In genomic region chr3:51531473-51532281, GRCm38 (mm10) we compare ENCODE assay signal across 7 mouse cellular contexts. TPM values are rescaled to one million over a fixed set of nuclear protein-coding genes. Genes with fewer than 3 reads are reported as not detected.
DNase-seq lines count a peak whose midpoint lies in the region; ATAC-seq lines count a peak whose summit lies in the region.

No protein-coding gene starts in this region.

- H3K4me1 ChIP-seq in forebrain, embryonic 16.5 days (replicated peaks; ENCODE audit: control insufficient read depth, insufficient read depth, low read length): peaks cover 9% of the 10 kb centered on the region
- peaks cover 19% of the 10 kb centered on the region for H3K4me1 ChIP-seq in stomach, embryonic 15.5 days

- H3K4me2 ChIP-seq in forebrain, embryonic 16.5 days (ENCODE audit: low read length): no peak overlapping the region
- peak overlapping the region; percentile 9; the same call in 1 of the 2 replicates for H3K4me2 ChIP-seq in stomach, embryonic 15.5 days

- peaks cover 33% of the 10 kb centered on the region for H3K36me3 ChIP-seq in forebrain, embryonic 16.5 days (ENCODE audit: control insufficient read depth, insufficient read depth)
- peaks cover 34% of the 10 kb centered on the region for H3K36me3 ChIP-seq in stomach, embryonic 15.5 days

- no peak overlapping the region for H3K4me3 ChIP-seq in forebrain, embryonic 16.5 days (replicated peaks; ENCODE audit: low read length)
- no peak overlapping the region for H3K4me3 ChIP-seq in stomach, embryonic 15.5 days (replicated peaks)

- H3K27me3 ChIP-seq in forebrain, embryonic 16.5 days (replicated peaks; ENCODE audit: control insufficient read depth, insufficient read depth, low read length): no peaks in the 10 kb centered on the region
- H3K27me3 ChIP-seq in stomach, embryonic 15.5 days (replicated peaks): no peaks in the 10 kb centered on the region

- 53% methylated on average over 13 of the region's 13 CpGs for WGBS in forebrain, embryonic 16.5 days
- 39% methylated on average over 13 of the region's 13 CpGs for WGBS in stomach, embryonic 15.5 days

- H3K9me3 ChIP-seq in forebrain, embryonic 16.5 days (ENCODE audit: control insufficient read depth, low read length): no peaks in the 10 kb centered on the region
- no peaks in the 10 kb centered on the region for H3K9me3 ChIP-seq in stomach, embryonic 15.5 days

- H3K27ac ChIP-seq in forebrain, embryonic 16.5 days (ENCODE audit: low read length): peak overlapping the region; percentile 65
- H3K27ac ChIP-seq in stomach, embryonic 15.5 days: peak overlapping the region; percentile 80

- peak; percentile 56 for DNase-seq in NIH3T3 (ENCODE audit: low read depth)
- DNase-seq in adipocyte (ENCODE audit: low spot score): peak; percentile 88
- DNase-seq in kidney, adult 8-10 months: peak; percentile 35 to 40
- DNase-seq in lung, adult 18-20 months: peak; percentile 61 to 66

- peak; percentile 71 for ATAC-seq in forebrain, embryonic 16.5 days
- ATAC-seq in stomach, embryonic 15.5 days (ENCODE audit: insufficient read depth, low FRiP score, low read depth): peak; percentile 86
- ATAC-seq in megakaryocyte-erythroid progenitor cell, adult 5-6 weeks (replicated peaks; ENCODE audit: low FRiP score, low TSS enrichment, poor library complexity, severe bottlenecking): no peak

- no peak overlapping the region; the same call in 1 of the 2 replicates for H3K9ac ChIP-seq in forebrain, embryonic 16.5 days (replicated peaks; ENCODE audit: low read depth, low read length)
- H3K9ac ChIP-seq in stomach, embryonic 15.5 days: no peak overlapping the region

RNA-seq across cellular contexts. Expression of gene Setd7, which starts 29.0 kb away (rescaled TPM):
- polyA plus RNA-seq in forebrain, embryonic 16.5 days (2015; fragmentation: Nextera tagmentation; extraction: Ambion mirVana): 4.2 and 4.5 TPM in 2 replicates
- polyA plus RNA-seq in stomach, embryonic 15.5 days (2015; fragmentation: Nextera tagmentation; extraction: Ambion mirVana): 3.6 and 5.0 TPM in 2 replicates
- total RNA-seq in megakaryocyte-erythroid progenitor cell, adult 5-6 weeks (2014; fragmentation: Nextera tagmentation): 15.9 and 34.5 TPM in 2 replicates
- 12.5 and 19.3 TPM in 2 replicates for total RNA-seq in megakaryocyte-erythroid progenitor cell, adult 5-6 weeks (2017)

RNA-seq across cellular contexts. Expression of gene Rab33b, which starts 48.0 kb away (rescaled TPM):
- polyA plus RNA-seq in forebrain, embryonic 16.5 days (2015; fragmentation: Nextera tagmentation; extraction: Ambion mirVana): 31.2 and 33.7 TPM in 2 replicates
- 23.7 and 26.7 TPM in 2 replicates for polyA plus RNA-seq in stomach, embryonic 15.5 days (2015; fragmentation: Nextera tagmentation; extraction: Ambion mirVana)
- 3.7 and 5.6 TPM in 2 replicates for total RNA-seq in megakaryocyte-erythroid progenitor cell, adult 5-6 weeks (2014; fragmentation: Nextera tagmentation)
- 5.6 and 6.8 TPM in 2 replicates for total RNA-seq in megakaryocyte-erythroid progenitor cell, adult 5-6 weeks (2017)

Comparison
In these comparisons a context has a peak if more than half of its experiments do, and no peak if none do; other contexts are left out.
1. DNase-seq: peak in every context shown above with its lines; median percentile 88 in adipocyte; 64 in lung, adult 18-20 months; 56 in NIH3T3; 38 in kidney, adult 8-10 months.